Comparison of ENCODE assay signal across 19 mouse cellular contexts in the genomic region with DNA sequence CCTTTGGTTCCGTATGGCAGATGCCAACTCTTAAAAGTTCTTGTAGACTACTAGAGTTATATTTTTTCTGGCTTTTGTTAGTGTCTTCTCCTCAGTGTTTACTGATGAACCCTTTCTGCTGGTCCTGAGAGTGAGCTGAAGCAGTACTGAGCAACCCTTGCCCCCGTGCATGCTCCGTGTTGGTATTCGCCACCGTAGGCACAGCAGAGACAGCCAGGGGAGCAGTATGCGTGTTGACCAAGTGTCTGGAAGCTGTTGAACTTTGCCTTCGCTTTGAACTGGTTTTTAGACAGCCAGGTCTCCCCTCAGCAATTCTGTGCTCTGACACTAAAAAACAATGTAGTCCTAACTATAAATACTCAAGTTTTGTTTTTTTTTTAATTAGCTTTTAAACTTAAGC. TPM values are rescaled to one million over a fixed set of nuclear protein-coding genes. Genes with fewer than 3 reads are reported as not detected.
DNase-seq lines count a peak whose midpoint lies in the region; ATAC-seq and TF ChIP-seq lines count a peak whose summit lies in the region.
"Had no signal": no experiment of that assay in that cellular context is flagged by ENCODE, and none has a peak within 500 bp of the region (broad histone marks: within the 10 kb centered on the region; RNA-seq: fewer than 3 reads in every experiment).

No protein-coding gene starts in this region.

- no peak for TF ChIP-seq CTCF in hindbrain, postnatal 0 days (IDR thresholded peaks at IDR 0.05; ENCODE audit: low read depth)
- TF ChIP-seq CTCF in lung, adult 2 months (IDR thresholded peaks at IDR 0.05; ENCODE audit: insufficient read depth, low read length), result no peak

- peaks cover 24% of the 10 kb centered on the region for H3K79me2 ChIP-seq in myocyte (ENCODE audit: control insufficient read depth, insufficient read depth)

- 86% methylated on average over 7 of the region's 7 CpGs for WGBS in hindbrain, postnatal 0 days
- WGBS in hindbrain, embryonic 16.5 days, result 94% methylated on average over 7 of the region's 7 CpGs
- WGBS in lung, adult 2 months, result 80% methylated on average over 7 of the region's 7 CpGs

- no peaks in the 10 kb centered on the region; the same call in 1 of the 2 replicates for H3K4me1 ChIP-seq in hindbrain, postnatal 0 days (ENCODE audit: insufficient read depth, low read length)
- H3K4me1 ChIP-seq in hindbrain, embryonic 16.5 days (ENCODE audit: control insufficient read depth, insufficient read depth, low read depth, low read length), result peaks cover 8% of the 10 kb centered on the region
- peaks cover 21% of the 10 kb centered on the region for H3K4me1 ChIP-seq in lung, adult 2 months (ENCODE audit: control insufficient read depth, insufficient read depth, low read length)

- no peak overlapping the region for H3K9ac ChIP-seq in hindbrain, postnatal 0 days (replicated peaks; ENCODE audit: low read length)
- no peak overlapping the region for H3K9ac ChIP-seq in hindbrain, embryonic 16.5 days (ENCODE audit: low read depth, low read length)
- H3K9ac ChIP-seq: forebrain, embryonic 12.5 days; heart, embryonic 13.5 days; limb, embryonic 13.5 days had no signal

- H3K36me3 ChIP-seq in hindbrain, postnatal 0 days (ENCODE audit: insufficient read depth, low read length), result 0 out of 2 replicates have a peak, but pooled peaks cover 4% of the 10 kb centered on the region
- H3K36me3 ChIP-seq in hindbrain, embryonic 16.5 days (ENCODE audit: control insufficient read depth, insufficient read depth, low read length), result no peaks in the 10 kb centered on the region
- peaks cover 9% of the 10 kb centered on the region for H3K36me3 ChIP-seq in myocyte (ENCODE audit: control insufficient read depth, insufficient read depth)
- H3K36me3 ChIP-seq: forebrain, embryonic 12.5 days had no signal

- no peak for DNase-seq in hindbrain, postnatal 0 days (ENCODE audit: low spot score)
- no peak for DNase-seq in lung, adult 2 months
- no peak for DNase-seq in lung, postnatal 36 days
- peak; percentile 52 for DNase-seq in kidney, postnatal 10 days
- DNase-seq in embryo, embryonic 10 days (ENCODE audit: low spot score), result no peak
- DNase-seq in right cerebral cortex, postnatal 14 days, result no peak
- DNase-seq: adrenal gland, postnatal 25 days; B cell, adult 2 months; cerebellum, adult 18-20 months; heart, adult 11 months; heart, postnatal 36 days; thymus, postnatal 25 days had no signal

- no peak overlapping the region for H3ac ChIP-seq in myocyte (ENCODE audit: control insufficient read depth, insufficient read length)

- H3K4me2 ChIP-seq in hindbrain, postnatal 0 days (ENCODE audit: low read depth, low read length), result peak overlapping the region; percentile 35
- no peak overlapping the region for H3K4me2 ChIP-seq in hindbrain, embryonic 16.5 days (ENCODE audit: low read length)
- H3K4me2 ChIP-seq in myocyte (ENCODE audit: low read depth), result peak overlapping the region; percentile 65

- no peak for TF ChIP-seq POLR2A in lung, adult 2 months (IDR thresholded peaks at IDR 0.05; ENCODE audit: borderline replicate concordance, extremely low read depth, low read depth, low read length)
- TF ChIP-seq POLR2A in myocyte (IDR thresholded peaks at IDR 0.05; ENCODE audit: insufficient read length, low read depth), result no peak

- ATAC-seq in hindbrain, postnatal 0 days, result no peak
- no peak for ATAC-seq in hindbrain, embryonic 16.5 days
- ATAC-seq: midbrain, embryonic 16.5 days had no signal

- H3K27ac ChIP-seq in hindbrain, postnatal 0 days, result no peak overlapping the region
- no peak overlapping the region for H3K27ac ChIP-seq in hindbrain, embryonic 16.5 days (ENCODE audit: low read depth, low read length)
- H3K27ac ChIP-seq: embryonic facial prominence, embryonic 10.5 days; forebrain, embryonic 12.5 days; heart, embryonic 13.5 days; limb, embryonic 13.5 days had no signal

- H3K9me3 ChIP-seq in hindbrain, postnatal 0 days (ENCODE audit: low read length), result no peaks in the 10 kb centered on the region
- H3K9me3 ChIP-seq in hindbrain, embryonic 16.5 days (ENCODE audit: control insufficient read depth, low read length), result no peaks in the 10 kb centered on the region
- H3K9me3 ChIP-seq: embryonic facial prominence, embryonic 10.5 days; forebrain, embryonic 12.5 days; heart, embryonic 13.5 days; limb, embryonic 13.5 days had no signal

- H3K27me3 ChIP-seq in hindbrain, postnatal 0 days (ENCODE audit: insufficient read depth, low read length), result no peaks in the 10 kb centered on the region
- H3K27me3 ChIP-seq in hindbrain, embryonic 16.5 days (replicated peaks; ENCODE audit: control insufficient read depth, insufficient read depth, low read length), result no peaks in the 10 kb centered on the region
- no peaks in the 10 kb centered on the region for H3K27me3 ChIP-seq in myocyte (ENCODE audit: control insufficient read depth, insufficient read depth, insufficient read length)
- H3K27me3 ChIP-seq: heart, embryonic 13.5 days; limb, embryonic 13.5 days had no signal

- H3K4me3 ChIP-seq in hindbrain, postnatal 0 days (ENCODE audit: low read length), result no peak overlapping the region
- no peak overlapping the region for H3K4me3 ChIP-seq in hindbrain, embryonic 16.5 days (ENCODE audit: low read length)
- H3K4me3 ChIP-seq in lung, adult 2 months (replicated peaks; ENCODE audit: extremely low read depth, low read depth, low read length), result peak overlapping the region; percentile 51
- H3K4me3 ChIP-seq in myocyte, result peak overlapping the region; percentile 72
- H3K4me3 ChIP-seq: forebrain, embryonic 12.5 days had no signal

TF ChIP-seq in myocyte, 11 proteins besides CTCF, POLR2A, EP300 and RAD21:
- TF ChIP-seq USF1 (IDR thresholded peaks at IDR 0.05; ENCODE audit: low read depth) (no peak), SRF (IDR thresholded peaks at IDR 0.05; ENCODE audit: control insufficient read depth, insufficient read length, low read depth) (no peak)

RNA-seq across cellular contexts. Expression of gene Mtmr10, which starts 2.0 kb away (rescaled TPM):
- 11.7 and 14.5 TPM in 2 replicates for total RNA-seq in hindbrain, postnatal 0 days (2014; rRNA removed)
- 9.5 and 10.5 TPM in 2 replicates for polyA plus RNA-seq in hindbrain, postnatal 0 days (2015; fragmentation: Nextera tagmentation; extraction: Ambion mirVana)
- 10.4 and 12.2 TPM in 2 replicates for polyA plus RNA-seq in hindbrain, embryonic 16.5 days (2015; fragmentation: Nextera tagmentation; extraction: Ambion mirVana)
- polyA plus RNA-seq in lung, adult 2 months (2012; rRNA removed), result 10.9 and 13.9 TPM in 2 replicates
- polyA plus RNA-seq in myocyte (2012; fragmentation: generic; extraction: Trizol), result 5.6 TPM

Comparison
In these comparisons a context has a peak if more than half of its experiments do, and no peak if none do; other contexts are left out.
1. H3K4me3 ChIP-seq: peak in lung, adult 2 months (single experiment) and myocyte (single experiment); none in hindbrain, postnatal 0 days (single experiment) and hindbrain, embryonic 16.5 days (single experiment).